Mouse (Mus musculus): Measurements from ENCODE around the gene Ankrd54.
A peak's percentile ranks its signal among the peaks of the same experiment; 100 is the strongest.
"Not testable (repeated sequence)": the region's sequence is repeated elsewhere in the genome, so short reads cannot be mapped to it uniquely, and the experiment has no call there.

Ankrd54 gene

GRCm38 (mm10) chr15:79042721-79043491, 19.8 kb downstream of the Ankrd54 start:
- no peak for DNase-seq (ENCODE audit: low spot score)

DNA sequence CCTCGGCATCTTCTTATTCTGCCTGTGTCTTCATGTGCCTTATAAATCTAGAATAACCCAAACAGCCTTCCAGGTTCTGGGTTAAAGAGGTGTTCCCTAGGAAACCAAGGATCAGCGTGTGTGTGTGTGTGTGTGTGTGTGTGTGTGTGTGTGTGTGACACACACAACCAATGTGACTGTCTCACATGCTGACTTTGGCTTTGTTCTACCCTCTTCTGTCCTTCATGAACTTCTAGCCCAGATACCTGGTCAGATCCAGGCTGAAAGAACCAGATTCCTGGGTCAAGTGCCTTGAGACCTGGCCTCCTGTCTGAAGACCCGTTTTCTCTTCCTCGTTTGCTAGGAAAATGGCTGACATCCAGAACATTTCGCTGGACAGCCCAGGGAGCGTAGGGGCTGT, 21.1 kb downstream of the Ankrd54 start, which contains the start of gene Galr3:
Gene Galr3, plus strand, starts transcription at position 301 of the 400 bp plus-strand sequence.
- DNase-seq (ENCODE audit: low spot score), result no peak

DNA sequence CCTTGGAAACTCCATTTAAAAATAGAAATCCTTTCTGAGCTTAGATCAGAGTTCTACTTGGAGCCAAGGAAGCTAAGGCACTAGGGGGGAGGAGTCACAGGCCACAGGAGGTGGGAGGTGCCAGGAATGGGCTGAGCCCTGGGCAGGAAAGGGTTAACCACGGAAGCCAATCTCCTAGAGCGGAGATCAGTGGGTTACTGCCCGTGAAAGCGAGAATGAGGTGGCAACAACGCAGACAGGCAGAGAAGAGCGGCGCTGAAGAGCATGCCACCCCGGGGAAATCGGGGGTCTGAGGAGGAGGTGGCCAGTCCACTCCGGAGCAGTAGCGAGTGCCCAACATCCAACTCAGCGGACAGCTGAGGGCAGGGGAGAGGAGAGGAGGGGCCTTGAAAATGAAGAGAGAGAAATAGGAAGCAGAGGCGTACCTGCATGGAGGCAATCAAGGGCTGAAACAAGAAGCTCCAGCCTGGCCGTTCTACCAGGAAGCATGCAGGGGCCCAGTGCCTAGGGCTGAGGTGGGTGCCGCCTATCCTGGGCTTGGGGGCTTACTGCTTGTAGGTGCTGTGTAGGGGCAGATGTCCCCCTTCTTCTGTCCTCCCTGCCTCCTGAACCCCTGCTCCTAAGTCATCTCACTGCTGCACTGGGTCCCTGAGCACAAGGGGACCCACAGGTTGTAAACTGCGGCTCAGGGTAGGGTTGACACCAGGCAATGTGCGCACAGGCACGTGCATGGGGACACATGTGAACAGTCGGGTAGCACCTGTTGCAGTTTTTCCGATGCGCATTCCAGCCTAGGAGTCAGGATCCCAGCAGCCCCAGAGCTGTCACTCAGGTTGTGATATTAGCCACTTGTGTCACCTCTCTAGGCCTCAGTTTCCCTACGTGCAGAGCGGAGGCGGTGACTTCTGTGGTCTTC, 21.9 kb downstream of the Ankrd54 start:
- no peak for DNase-seq (ENCODE audit: low spot score)

DNA sequence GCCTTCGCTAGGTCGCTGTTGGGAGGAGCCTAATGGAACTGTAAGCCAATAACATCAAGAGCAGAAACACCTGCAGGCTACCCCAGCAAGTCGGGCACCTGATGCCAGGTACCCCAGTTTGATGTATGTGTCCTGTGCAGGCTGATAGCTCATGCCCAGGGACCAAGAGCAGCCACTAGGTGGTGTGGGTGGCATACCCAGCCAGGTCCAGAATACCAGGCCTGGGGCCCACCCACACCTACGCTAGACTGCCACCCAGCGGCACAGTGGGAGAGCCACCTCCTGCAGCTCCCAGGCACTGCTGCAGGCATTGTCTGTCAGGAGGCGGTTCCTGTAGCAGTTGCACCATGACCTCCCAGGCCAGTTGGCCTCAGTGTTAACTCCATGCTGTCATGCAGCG, 23.8 kb downstream of the Ankrd54 start:
- peak; percentile 88 for DNase-seq (ENCODE audit: low spot score)

DNA sequence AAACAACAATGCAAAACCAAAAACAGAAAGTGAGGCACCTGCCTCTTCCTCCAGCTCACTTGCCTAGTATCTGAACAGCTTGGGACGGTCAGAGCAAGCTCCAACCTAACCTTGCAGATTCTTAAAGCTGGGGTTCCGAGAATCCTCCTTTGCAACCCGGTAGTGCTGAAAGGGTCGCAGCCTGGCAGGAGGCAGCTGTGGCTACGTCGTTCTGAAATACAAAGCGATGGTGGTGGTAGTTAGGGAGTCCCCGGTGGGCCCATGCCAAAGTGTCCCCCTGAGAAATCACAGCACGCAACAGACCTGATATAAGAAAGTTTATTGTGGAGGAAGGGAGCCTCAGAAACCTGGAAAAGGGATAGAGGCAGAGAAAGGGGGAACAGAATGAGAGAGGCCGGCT, 24.4 kb downstream of the Ankrd54 start:
- DNase-seq (ENCODE audit: low spot score), result no peak

- DNase-seq (ENCODE audit: low spot score), result peak; percentile 53
Measured at GRCm38 (mm10) chr15:79037913-79038328, 24.8 kb downstream of the Ankrd54 start.

- not testable (repeated sequence) for DNase-seq (ENCODE audit: low spot score)
Measured at GRCm38 (mm10) chr15:79031908-79032307, 30.8 kb downstream of the Ankrd54 start.

DNA sequence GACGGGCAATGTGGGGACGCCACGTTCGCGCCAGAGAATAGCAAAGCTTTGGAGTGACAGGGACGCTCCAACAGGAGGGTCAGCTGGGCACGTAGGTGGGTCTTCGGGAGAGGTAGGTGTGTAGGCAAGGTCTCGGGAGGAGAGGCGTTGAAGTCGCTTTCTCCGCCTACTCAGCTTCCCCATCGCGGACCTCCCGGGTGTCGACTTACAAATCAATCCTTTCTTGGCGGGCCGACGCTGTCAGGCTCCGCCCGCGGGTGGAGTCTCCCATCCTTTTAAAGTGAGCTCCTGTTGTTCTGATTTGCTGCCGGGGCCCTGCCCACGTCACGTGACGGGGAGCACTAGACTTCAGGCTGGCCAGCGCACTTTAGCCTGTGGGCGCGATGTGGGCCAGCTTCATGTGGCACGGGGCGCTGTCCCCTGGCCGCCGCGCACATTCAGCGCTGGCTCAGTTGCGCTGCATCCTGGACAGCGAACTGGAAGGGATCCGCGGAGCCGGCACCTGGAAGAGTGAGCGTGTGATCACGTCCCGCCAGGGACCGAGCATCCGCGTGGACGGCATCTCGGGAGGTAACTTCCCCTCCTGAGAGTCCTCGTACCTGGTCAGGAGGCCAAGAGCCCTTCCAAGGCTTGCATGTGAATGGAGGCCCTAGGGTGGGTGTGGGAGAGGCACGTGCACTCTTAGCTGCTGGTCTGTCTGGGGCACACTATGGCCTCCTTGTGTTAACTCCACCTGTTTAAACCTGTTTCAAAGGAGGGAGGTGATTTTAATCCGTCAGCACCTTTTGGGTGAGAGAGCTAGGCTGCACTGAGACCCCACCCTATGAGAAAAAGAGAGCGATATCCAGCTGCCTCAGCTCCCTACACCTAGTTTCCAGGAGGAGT, 31.9 kb downstream of the Ankrd54 start:
- DNase-seq (ENCODE audit: low spot score), result peak; percentile 55

- DNase-seq (ENCODE audit: low spot score), result no peak
Measured at GRCm38 (mm10) chr15:79029519-79030241, 33.0 kb downstream of the Ankrd54 start.

DNA sequence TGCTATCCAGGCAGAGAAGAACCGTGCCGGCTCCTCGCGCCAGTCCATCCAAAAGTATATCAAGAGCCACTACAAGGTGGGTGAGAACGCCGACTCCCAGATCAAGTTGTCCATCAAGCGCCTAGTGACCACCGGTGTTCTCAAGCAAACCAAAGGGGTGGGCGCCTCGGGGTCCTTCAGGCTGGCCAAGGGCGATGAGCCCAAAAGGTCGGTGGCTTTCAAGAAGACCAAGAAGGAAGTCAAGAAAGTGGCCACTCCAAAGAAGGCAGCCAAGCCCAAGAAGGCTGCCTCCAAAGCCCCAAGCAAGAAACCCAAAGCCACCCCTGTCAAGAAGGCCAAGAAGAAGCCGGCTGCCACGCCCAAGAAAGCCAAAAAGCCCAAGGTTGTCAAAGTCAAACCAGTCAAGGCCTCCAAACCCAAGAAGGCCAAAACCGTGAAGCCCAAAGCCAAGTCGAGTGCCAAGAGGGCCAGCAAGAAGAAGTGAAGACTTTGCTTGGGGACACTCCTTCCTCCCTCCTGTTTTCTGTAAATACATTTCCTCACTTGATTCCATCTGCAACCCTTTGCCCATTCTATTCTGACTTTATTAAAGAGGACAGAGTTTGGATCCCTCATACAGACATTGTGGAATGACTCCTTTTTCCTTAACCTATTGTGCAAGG, 33.7 kb downstream of the Ankrd54 start:
- no peak for DNase-seq (ENCODE audit: low spot score)

DNA sequence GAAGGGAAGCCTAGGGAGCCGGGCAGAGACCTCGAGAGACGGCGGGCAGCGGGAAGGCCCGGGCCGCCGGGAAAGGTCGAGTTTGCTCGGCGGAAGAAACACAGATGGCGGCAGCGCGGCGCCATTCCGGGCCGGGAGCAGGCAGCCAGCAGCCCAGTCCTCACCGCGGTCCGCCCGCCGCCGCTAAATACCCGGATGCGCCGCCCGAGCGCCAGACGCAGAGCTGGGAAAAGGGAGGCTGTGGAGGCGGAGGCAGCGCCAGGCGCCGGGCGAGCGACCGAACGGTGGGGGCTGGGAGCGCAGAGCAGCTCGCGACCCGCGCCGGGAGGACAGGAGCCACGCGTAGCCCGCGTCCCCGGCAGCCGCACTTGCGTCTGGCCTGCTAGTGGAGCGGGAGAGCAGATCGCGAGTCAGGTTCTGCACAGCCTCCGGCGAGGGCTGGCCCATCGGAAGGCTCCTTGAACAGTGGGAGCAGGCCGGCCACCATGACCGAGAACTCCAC, 34.4 kb downstream of the Ankrd54 start, which contains the start of gene H1f0:
Gene H1f0, plus strand, starts transcription at position 214 of the 502 bp plus-strand sequence.
- DNase-seq (ENCODE audit: low spot score), result peak; percentile 85

DNA sequence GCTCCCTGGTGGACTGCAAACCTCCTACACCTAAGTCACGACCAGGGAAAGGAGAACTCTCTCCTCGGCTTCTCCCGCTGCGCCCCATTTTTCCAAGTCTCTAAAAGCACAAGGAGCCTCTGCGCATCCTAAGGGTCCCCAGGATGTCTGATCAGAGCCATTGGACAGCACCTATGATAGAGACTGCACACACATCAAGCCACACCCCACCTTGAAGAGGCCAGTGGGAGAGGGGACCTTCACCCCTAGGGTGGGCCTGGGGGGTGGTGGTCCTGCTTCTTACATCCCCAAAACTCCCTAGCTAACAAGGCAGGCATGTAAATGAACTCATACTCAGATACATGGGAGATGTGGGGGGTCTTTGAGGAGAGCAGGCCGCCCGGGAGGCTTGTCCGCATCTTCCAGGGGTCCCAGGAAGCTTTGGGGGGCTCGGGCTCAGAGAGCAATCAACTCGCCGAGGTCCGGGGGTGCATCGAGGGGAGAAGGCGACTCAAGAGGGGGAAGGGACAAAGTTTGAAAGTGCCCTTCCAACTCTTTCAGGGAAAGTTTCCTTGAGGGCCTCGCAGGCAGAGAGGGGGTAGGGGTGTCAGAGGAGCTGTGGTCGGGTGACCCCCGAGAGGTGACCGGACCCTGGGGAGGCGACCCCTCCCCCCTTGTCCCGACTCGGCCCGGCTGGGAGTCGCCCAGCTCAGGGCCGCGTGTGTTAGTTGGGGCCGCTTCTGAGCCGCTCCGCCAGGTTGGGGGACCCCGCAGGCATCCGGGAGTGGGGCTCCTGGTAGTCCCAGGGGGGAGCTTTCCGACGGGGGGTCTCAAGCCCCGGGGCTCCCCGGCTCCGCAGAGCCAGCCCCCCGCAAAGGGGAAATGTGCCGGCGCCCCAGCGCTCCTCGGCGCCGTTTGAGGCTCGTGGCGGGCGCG, 35.1 kb downstream of the Ankrd54 start:
- DNase-seq (ENCODE audit: low spot score), result no peak

DNA sequence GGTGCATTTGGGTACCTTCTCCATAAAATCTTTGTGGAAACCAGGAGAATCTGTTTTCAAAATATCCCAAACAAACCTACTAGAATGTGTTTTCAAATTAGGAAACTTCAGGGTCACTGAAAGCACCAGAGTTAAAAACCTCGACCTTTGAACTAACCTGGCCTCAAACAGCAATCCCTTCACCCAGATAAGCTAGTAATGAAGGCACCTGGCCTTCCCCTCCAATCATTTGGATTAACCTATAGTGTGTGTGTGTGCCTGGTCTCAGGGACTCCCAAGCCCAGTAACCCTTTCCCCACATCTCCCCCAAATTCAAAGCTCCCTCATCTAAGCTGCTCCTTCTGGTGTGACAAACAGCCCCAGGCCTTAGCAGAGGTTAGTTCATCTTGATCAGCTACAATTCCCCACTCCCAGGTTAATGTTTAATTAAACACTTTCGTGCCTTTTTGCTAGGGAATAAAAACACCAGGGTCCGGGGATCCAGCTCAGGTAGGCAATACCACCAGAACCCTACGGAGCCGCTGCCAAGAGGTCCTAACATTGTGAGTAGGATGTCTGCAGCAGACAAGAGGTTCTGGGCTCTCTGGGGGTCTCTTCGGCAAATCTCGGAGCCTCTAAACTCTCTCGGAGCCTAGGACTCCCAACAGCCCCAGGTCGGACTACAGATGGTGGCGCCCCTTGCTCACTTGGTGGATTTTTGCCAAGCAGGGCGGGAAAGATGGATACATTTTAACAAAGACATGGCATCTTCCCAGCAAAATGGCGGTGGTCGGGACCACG, 36.0 kb downstream of the Ankrd54 start:
- DNase-seq (ENCODE audit: low spot score), result no peak

DNA sequence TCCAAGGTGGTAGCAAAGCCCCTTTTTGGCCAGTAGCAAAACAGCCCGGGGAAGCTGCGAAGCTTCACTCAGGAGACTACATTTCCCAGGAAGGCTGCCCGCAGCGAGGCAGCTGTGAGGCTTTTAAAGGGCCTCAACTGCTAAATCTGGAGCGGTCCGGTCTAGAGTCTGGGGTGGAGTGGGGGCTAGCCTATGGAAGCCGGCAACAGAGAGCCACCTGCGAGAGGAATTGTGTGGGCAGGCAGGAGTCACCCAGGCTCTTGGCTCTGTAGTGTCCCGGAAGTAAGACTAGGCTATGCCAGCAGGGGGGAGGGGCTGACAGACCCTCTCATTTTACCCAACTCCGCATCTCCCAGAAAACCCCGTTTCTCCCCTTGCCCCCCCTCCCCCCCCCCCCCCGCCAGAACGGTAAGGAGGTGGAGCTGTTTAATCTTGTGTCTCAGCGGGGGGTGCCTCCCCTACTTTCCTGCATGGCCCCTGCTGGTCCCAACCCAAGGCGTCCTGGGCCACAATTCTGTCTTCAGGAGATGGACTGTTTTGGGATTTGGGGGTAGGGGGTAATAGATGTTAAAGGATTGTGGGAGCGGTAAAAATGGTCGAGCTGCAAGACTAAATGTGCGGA, 36.9 kb downstream of the Ankrd54 start:
- DNase-seq (ENCODE audit: low spot score), result no peak

GRCm38 (mm10) chr15:79023366-79023765, 39.3 kb downstream of the Ankrd54 start:
- DNase-seq (ENCODE audit: low spot score), result no peak

DNA sequence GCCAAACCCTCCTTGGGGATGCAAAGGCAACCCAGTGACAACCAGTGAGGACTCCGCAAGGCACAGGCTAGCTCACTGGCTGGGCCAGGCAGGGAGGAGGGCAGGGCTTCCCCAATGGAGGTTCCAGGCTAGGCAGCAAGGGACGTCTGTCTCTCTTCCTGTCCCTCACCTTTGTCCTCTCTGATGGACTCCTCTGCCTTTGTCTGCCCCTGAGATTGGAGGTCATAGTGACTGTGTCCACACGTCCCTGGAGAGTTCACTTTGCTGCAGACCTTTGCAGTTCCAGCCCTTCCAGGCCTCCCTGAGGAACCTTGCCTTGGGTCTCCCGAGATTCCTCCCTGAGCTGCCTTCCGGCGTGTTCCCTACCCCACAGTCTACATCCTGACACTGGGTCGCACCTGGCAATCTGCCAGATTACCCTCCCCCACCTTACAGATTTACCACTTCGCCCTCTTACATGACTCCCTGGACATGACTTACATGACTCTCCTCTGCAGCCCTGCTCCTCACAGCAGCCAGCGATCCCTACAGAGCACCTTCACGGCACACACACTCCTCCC, 39.9 kb downstream of the Ankrd54 start:
- no peak for DNase-seq (ENCODE audit: low spot score)

- no peak for DNase-seq (ENCODE audit: low spot score)
Measured at GRCm38 (mm10) chr15:79018886-79019285, 43.8 kb downstream of the Ankrd54 start.

DNA sequence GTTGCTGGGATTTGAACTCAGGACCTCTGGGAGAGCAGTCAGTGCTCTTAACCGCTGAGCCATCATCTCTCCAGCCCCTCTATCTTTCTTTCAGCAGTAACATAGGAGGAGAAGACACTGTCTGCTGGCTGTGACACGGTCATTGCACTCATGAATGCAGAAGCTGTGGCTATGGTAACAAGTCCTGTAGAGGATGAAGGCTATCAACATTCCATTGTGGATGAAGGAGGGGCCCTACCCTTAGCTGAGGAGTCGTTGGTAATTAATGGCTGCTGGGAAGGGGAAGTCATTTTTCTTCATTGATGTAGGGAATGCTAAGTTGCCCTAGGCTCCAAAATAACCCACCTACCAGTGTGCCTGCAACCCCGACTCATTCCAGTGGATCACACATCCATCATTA, 44.5 kb downstream of the Ankrd54 start:
- DNase-seq (ENCODE audit: low spot score), result no peak
